Mouse (Mus musculus) lung, postnatal 14 days (tissue): ENCODE measurements around the gene Tjp2.
"Not testable (repeated sequence)": the region's sequence is repeated elsewhere in the genome, so short reads cannot be mapped to it uniquely, and the experiment has no call there.

Experiments
- DNase-seq: peaks from one replicate; pipeline ENCODE4 v3.0.0; 2021

The Tjp2 gene

DNA sequence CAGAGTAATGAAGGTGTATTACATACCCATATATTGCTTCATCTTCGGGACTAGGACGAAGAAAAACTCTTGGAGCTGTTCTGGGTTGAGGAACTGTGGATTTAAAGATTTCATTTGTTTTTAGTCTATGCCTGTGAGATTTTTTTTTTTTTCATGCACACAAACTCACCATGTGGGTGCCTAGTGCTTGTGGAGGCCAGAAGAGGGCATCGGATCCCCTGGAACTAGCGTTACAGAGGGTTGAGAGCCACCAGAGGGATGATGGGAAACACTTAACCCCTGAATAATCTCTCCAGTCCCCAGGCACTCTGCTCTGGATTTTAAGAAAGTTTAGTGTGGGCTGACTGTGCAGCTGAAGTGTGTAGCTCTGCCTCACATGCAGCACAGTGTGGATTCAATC, 104.0 kb downstream of the Tjp2 start:
- no peak for DNase-seq

DNA sequence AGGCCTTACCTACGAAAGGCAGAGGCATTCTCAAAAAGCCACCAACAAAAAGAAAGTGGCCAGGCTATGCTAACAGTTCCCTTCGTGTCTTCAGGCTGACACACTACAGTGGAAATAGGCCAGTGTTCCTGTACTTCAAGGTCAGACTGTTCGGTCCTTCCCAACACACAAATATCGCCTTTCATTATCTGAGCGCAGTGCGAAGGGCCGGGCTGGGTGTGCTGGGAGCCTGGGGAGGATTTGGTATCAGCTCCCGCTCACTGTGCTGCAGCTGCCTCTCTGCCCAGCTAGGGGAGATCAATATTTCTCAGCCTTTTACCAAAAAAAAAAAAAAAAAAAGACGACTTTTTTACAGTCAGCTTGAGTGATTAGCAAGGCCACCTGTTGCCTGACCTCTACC, 106.1 kb downstream of the Tjp2 start:
- no peak for DNase-seq

DNA sequence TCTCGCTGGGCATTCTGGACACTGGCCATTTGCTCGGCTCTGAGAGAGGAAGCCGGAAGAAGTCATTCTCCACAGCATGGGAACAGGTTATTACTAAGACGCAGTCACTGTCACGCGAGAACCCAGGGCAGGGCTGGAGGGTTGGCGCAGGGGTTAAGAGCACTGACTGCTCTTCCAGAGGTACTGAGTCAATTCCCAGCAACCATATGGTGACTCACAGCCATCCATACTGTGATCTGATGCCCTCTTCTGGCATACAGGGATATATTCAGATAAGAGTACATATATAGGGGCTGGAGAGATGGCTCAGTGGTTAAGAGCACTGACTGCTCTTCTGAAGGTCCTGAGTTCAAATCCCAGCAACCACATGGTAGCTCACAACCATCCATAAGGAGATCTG, 113.2 kb downstream of the Tjp2 start:
- DNase-seq, result no peak

DNA sequence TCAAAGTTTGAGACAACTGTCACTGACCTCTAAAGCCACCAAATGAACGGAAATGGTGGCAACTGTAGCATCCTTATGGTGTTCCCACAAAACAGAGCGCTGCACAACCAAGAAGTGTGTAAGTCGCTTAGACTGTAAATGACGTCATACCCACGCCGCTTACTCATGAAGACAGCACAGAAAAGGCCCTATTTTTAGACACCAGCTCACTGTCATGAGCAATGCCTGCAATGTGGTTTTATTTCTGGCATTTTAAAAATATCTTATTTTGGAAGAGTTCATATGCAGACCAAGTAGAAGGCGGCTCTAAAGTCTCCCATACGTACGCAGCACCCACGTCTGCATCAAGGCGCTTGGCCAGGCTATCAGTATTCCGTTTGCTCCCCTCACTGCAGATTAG, 117.1 kb downstream of the Tjp2 start:
- no peak for DNase-seq

DNA sequence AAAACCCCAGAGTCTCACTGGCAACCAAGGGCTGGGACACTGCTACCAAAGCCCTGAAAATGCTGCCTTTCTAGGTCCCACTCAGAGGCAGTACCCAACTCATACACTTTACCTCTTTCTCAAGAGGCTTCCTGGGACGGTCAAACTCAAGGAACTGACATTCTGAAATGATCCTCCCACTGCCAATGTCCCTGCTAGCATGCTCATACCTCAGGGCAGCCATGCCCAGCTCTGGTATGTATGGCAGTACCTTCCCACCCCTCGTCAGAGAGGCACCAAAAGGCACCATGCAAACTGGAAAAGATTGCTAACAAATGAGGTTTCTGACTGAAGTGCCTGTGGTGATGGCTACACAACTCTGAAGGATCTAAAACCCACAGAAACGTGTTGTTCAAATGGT, 121.0 kb downstream of the Tjp2 start:
- no peak for DNase-seq

DNA sequence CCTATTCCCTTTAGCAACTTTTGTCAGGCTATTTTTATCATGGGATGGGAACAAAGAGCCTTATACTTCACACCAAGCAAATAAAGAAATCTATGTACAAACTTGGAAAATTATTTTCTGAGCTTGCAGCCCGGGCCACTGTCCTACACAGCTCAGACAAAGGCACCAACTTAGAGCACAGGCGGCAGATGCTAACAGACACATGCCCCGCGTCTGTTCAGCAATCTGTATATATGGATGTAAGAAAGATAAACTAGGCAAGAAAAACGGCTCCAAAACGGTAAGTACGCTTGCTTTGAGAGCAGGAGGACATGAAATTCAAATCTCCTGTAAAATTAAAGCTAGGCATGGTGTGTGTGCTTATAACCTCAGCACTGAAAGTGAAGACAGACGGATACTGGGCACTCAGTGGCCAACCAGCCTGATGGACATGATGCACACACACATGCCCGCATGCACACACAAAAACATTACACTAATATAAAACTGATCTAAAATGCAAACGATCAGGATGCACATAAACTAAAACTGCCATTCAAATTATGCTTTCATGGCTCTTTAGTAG, 122.2 kb downstream of the Tjp2 start:
- DNase-seq, result no peak

DNA sequence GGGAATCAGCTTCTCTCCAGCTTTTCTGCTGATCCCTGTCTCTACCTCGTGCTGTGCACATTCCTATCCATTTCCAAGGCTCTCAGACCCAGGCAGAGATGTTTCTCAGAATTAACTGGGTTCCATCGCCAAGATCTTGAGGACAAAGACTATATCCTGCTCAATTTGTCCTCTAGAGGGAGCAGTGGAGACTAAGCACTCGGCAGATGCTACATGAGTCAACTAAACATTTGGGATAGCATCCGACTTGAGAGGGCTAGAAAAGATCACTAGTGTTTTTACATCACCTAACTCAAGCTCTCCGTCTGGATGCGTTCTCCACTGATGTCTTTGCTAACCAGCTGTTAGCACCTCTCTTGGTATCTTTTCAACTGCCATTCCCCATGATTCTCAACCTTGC, 123.6 kb downstream of the Tjp2 start:
- no peak for DNase-seq

DNA sequence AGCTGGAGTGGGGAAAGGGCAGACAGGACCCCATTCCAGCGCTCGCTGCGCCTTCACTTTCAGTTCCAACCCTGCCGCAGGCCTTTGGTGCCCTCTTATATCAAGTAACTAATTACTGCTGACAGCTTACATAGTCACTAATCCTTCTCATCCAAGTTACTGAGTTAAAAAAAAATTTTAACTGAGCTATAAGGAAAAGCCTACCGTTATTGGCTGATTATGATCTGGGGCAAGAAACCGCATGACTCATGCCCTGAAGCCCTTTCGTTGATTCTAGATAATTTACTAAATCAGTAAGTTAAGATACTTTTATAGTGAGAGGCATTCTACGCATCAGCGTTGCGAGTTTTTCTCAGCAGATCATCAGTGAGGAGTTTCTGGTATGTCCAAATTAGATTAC, 126.1 kb downstream of the Tjp2 start:
- no peak for DNase-seq

DNA sequence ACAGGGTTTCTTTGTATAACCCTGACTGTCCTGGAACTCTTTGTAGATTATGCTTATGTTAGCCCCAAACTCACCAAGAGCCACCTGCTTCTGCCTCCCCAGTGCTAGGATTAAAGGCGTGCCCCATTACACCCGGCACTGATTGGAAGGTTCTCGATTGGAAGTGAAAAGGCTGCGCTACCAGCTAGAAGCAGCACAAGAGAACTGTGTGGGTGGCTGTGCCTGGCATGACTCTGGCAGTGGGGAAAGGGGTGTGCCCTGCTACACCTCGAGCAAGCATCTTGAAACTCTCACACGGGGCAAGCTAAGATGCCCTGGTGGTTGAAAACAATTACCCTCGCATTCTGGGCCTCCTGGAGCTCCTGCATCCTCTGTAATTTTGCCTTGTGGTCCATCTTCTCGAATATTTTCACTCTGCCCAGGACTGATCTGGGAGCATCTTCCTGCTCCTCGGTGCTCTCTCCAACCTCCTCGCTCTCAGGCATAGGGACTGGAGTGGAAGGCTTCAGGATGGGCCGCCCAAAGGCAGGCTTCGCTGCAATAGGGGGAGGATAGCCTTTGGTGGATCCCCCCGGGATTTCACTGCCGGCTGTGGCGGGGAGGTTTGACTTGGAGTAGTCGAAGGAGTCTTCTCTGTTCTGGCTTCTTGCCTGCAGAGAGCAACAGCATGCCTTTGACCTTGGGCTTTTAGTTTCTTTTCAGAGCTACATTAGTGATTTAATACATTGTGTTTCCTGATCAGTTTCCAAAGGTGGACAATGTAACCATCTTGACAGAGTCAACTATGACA, 127.0 kb downstream of the Tjp2 start:
- DNase-seq, result no peak

DNA sequence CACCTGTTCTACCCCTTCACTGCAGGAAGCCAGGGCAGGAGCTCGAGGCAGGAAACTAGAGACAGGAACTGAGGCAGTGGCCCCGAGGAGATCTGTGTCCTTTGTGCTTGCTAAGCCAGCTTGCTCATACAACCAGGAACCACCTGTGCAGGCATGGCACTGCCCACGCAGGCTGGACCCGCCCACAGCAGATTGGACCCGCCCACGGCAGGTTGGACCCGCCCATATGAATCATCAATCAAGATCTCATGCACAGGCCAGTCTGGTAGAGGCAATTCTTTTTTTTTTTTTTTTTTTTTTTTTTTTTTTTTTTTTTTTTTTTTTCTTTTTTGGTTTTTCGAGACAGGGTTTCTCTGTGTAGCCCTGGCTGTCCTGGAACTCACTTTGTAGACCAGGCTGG, 132.8 kb downstream of the Tjp2 start:
- not testable (repeated sequence) for DNase-seq

DNA sequence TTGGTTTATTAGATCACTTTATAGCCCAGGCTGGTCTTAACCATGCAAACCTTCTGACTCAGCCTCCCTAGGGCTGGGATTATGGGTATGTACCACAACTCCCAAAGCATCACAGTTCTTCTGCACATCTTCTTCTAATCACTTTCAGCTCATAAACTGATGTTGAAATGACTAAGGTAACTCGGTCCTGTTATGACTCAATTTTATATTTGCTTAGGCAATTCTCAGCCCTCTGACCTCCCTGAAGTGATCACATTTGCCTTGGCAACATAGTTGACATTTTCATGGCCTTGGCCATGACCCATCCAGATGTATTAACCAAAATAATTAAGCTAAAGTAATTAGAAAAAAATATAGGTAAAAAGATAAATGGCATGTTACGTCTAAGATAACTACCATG, 134.5 kb downstream of the Tjp2 start:
- no peak for DNase-seq

DNA sequence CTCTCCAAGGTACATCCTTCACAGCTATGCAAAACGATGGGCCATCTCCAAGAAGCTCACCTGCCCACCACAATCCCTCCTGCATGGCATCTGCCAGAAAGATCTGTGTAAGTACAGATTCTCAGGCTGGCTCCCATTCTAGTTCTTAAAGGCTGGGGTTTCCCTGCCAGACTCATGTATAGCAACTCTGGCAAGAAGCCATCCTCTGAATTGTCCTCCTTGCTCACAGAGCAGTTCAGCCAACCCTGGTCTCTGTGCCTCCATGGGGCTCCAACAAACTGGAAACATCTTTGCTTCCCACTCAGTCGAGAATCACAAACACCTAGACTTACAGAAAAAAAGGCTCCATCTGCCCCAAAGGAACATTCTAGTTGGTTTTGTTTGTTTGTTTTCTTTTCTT, 139.5 kb downstream of the Tjp2 start:
- DNase-seq, result no peak

DNA sequence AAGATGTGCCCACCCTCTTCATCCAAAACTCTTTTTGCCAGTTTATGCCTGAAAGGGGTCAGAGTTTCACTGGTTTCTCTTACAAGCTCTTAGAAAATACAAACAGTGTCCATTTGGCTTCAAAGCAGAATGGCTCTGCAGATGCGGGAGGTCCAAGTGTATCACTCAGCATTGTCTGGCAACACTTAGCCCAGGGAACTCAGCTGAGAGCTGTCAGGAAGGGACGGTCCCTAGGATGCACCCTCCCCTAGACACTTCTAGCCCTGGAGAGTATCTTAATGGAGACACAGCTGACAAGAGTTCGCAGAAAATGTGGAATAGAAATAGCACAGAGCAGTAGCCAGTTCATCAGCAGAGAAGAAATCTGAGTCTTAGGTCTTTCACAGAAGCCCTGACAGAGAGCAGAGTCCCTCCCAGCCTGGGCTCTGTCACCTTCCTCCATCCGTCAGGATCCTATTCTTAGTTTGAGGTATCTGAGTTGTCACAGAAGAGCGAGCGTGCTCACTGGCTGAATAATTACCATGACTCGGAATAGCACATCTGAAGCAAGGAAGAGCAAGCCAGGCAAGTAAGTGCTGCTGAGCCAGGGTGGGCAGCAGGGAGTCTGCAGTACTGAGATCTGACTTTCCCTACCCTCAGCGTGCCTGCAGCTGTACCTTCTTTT, 144.3 kb downstream of the Tjp2 start:
- DNase-seq, result no peak

DNA sequence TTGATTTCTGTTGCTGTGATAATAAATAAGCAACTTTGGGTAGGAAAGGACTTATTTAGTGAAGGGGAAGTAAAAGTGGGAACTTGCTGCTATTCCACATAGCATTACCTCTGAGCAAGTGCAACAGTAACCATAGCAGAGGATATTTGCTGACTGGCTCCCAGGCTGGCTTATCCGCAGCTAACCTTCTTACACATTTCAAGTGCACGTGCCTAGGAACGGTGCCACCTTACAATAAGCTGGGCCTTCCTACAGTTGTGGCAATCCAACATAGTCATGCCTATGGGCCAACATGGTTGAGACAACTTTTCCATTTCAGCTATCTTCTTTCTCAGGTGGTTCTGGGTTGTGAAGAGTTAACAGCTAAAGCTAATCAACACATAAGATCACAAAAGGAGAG, 147.2 kb downstream of the Tjp2 start:
- DNase-seq, result no peak

DNA sequence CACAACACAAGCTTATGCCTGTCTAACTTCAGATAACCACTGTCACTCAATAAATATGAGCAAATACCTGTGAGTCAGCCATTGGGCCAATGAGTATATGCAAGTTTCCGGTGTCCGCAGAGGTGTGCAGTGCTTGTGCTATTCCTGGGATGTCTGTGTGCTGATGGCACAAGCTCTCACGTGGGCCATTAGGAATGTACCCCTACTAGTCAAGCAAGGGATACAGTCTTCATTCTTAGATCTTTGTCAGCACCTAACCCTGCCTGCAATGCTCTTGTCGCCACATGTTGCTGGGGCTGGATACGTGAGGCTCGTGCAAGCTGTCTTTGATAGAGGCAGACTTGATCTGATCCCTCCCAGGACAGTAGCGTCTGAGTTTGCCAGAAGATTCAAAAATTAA, 148.3 kb downstream of the Tjp2 start:
- no peak for DNase-seq

DNA sequence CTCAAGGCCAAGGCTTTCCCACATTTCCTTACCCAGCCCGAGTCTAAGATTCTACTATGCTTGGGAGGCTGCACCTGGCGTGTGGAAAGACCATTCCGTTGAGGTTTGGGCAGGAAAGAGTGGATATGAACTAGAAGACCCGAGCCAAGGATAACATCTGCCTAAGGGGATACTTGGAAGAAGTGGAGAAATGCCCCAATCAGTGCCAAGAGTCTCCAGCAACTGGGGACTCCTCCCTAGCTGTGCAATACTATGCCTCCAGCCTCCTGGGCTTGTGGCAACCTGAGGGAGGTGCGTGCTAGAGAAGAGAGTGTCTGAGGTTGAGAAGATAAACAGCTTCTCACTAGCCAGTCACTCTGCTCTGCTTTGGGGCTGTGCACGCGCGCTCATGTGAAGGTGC, 148.9 kb downstream of the Tjp2 start:
- no peak for DNase-seq

DNA sequence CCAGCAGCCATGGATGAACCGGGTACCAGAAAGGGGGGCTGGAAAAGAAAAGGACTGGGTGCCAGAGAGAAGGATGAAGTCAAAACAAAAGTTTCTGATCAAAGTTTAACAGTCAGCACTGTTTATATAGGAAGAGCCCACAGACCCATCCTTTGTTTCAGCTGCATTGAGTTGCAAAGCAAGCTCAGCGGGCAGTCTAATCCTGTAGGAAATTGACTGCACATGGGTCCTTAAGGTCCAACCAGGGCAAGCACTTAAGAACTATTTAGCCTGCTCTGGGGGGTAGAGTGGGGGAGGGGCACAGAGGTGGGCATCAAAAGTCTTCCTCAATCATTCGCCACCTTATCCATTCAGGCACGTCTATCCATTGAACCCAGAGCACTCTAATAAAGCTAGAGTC, 151.7 kb downstream of the Tjp2 start:
- DNase-seq, result no peak

DNA sequence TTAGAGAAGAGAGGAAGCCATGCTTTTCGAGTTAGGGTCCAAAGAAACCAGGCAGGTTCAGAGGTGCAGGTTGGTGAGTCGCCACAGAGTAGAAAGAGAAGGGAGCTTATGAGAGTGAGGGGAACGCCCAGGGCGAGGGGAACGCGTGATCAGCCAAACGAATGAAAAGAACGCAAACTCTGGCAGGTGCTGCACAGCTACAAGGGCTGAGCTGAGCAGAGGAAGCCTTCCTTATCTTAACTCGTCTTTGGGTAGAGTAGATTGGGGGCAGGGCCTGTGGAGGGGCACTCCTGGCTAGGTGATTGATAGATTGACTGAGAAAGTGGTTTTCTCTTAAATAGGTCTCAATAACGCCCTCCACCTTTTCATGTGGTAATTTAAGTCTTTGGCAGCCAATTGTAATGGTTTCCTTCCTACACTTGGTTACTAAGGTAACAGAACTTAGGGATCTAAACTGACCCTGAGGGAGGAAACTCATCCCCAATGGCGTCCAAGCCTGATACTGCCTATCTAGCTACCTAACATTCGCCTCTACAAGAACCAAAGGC, 160.4 kb downstream of the Tjp2 start:
- DNase-seq, result no peak

DNA sequence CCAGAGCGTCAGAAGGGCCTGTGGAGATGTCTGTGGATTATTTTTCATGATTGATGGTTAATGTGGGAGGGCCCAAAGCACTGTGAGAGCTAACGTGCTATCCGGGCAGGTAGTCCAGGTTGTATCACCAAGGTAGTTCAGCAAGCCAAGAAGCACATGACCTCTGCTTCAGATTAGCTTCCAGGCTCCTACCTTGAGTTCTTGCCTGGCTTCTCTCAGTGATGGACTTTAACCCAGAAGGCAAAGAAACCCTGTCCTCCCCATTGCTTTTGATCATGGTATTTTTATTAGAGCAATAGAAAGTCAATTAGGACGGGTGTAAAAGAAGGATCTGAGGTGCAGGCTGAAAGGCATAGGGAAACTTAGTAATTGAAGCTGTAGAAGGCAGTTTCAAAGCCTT, 161.2 kb downstream of the Tjp2 start:
- no peak for DNase-seq

DNA sequence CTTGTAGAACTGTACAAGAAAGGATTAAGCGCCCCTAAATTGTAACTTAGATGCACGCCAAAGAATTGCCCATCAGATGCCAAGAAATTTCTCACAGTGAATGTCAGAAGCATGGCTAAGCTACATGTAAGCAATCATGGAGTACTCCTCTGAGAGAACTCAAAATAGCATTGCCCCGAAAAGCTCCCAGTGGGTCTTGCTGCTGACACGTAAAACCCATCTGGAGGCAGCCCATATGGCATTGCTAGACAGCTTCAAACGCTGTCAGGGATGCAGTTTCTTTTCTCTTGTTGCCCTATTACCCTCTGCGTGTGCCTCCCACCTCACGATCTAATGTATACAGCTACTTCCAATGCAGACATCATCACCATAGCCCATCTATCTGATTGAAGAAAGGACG, 166.0 kb downstream of the Tjp2 start:
- no peak for DNase-seq

DNA sequence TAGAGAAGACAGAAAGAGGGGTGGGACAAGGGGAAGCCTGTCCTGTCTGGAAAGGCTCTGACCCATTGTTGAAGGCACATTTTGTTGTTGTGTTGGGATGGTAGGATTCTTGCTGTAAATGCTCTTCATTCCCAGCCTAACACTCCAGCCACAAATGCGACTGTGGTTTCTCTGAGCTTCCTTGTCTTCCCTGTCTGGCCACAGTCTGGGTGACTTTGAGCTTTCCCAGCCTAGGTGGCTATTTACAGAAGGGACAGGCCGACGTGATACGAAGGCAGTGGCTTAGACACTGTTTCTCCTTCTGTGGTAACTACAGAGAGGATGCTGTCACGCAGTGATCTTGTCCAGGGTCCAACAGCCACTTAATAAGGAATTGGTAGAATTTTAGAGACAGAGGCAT, 166.8 kb downstream of the Tjp2 start:
- no peak for DNase-seq

DNA sequence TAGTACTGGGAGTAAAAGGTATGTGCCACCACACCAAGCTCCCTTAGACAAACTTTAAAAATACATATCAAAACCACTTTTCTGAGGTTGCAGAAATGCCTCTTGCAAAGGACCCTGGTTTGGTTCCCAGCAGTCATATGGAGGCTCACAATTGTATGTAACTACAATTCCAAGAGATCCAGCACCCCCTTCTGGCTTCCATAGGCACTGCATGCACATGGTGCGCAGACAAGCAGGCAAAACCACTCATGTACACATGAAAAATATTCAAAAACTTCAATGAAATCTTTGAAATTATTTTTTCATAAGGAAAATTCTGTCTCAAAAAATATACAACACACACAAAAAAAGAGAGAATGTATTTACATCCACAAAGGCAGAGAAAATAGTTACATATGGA, 167.9 kb downstream of the Tjp2 start:
- DNase-seq, result no peak

DNA sequence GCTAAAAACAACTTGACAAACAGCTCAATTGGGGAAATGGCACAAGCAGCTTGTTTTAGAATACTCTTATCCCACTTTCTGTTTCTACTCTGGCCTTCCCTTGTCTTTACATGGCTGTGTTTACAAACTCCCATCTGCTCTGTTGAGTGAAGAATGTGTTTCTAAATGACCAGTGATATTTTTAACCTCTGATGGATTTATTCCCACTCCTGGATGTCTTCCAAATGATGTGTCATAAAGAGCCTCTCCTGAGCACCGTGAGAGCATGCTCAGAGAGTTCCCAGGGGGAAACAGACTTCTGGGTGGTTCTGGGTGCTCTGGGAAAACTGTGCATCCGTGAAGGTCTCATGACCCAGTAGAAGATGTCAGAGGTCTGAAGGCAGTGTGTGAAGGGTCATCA, 169.9 kb downstream of the Tjp2 start:
- DNase-seq, result peak; percentile 54

DNA sequence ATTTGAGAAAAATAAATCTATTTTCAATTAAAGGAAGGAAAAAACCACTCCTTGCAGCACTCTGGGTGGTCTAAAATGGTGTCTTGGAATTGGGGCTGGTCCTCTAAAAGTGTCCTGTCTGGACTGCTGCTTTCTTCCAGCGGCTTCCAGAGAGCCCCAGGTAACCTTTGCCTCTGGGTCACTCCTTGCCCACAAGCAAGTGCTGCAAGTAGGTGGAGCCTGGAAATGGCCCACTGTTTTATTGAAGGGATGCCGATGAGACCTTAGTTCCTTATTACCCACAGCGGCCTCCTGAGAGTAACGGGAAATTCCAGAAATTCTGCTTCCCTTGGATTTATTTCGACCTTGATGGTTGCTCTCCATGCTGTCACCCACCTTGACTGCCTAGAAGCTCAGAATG, 170.6 kb downstream of the Tjp2 start:
- DNase-seq, result no peak
